Mouse (Mus musculus) CD8-positive naive resting alpha-beta T cell, adult 2 months (primary cell): ENCODE results near the gene Fam213a.
"Not testable (repeated sequence)": the region's sequence is repeated elsewhere in the genome, so short reads cannot be mapped to it uniquely, and the experiment has no call there.

Source experiments
- DNase-seq, 2 experiments: peaks; one replicate each; pipeline ENCODE4 v3.0.0; 2022; ENCODE audit warnings: low read depth in 2 of 2, low spot score in 2 of 2

Fam213a gene

GRCm38 (mm10) chr14:41013630-41014613 is at the start of gene Fam213a:
Gene Fam213a (minus strand): TSS chr14:41013788.
- peak; percentile 74 to 79 for DNase-seq

- not testable (repeated sequence) for DNase-seq
Observed at GRCm38 (mm10) chr14:41053190-41053589, 39.6 kb upstream of the Fam213a start.

- no peak for DNase-seq
Observed at GRCm38 (mm10) chr14:41052481-41052880, 38.9 kb upstream of the Fam213a start.

GRCm38 (mm10) chr14:41050471-41050870 is 36.9 kb upstream of the Fam213a start:
- DNase-seq = peak in 1 of 2 experiments; percentile 21

DNA sequence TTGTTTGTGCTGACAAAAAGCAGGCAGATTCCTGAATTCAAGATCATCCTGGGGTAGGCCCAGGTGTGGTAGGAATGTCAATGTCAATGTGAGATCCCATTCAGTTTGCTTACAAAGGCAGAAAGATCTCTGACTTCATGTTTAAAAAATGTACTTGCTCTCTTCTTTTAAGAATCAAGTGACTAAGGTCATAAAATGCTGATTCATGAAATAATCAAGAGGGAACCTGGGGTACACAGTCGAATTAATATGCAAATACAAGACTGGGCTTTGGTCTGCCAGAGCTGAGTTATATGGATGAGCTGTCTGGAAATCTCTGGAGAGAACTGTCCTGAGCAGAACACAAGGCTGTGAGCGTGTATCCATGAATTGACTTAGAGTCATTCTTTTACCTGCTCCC is 33.8 kb upstream of the Fam213a start:
- DNase-seq = no peak

DNA sequence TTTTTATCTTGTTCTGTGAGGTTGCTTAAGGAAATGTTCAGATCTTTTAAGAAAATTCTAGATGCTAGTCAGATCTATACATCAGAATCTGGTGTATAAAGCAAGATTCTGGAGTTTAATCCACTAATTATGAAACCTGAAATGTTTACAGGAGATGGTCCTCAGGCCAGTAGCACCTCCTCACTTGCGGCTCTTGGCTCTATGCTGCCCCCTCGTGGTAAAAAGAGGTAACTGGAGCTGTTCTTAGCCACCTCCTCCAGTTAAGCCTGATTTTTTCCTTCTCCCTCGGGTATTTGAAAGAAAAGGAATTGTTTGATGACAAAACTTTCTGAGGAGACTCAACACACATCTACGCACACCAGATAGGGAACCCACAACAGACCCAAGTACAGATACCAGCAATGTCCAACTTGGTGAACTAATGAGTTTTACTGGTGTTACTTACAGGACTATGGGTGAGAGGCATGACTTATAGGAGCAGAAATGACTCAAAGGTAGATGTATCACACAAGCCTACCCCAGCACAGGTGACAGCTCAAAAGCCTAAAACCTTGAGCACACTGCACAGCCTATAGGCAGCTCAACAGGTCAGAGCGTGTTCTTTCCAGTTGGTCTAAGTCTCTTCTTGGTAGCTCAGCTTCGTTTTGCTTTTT is 21.7 kb upstream of the Fam213a start:
- peak; percentile 42 to 46 for DNase-seq

DNA sequence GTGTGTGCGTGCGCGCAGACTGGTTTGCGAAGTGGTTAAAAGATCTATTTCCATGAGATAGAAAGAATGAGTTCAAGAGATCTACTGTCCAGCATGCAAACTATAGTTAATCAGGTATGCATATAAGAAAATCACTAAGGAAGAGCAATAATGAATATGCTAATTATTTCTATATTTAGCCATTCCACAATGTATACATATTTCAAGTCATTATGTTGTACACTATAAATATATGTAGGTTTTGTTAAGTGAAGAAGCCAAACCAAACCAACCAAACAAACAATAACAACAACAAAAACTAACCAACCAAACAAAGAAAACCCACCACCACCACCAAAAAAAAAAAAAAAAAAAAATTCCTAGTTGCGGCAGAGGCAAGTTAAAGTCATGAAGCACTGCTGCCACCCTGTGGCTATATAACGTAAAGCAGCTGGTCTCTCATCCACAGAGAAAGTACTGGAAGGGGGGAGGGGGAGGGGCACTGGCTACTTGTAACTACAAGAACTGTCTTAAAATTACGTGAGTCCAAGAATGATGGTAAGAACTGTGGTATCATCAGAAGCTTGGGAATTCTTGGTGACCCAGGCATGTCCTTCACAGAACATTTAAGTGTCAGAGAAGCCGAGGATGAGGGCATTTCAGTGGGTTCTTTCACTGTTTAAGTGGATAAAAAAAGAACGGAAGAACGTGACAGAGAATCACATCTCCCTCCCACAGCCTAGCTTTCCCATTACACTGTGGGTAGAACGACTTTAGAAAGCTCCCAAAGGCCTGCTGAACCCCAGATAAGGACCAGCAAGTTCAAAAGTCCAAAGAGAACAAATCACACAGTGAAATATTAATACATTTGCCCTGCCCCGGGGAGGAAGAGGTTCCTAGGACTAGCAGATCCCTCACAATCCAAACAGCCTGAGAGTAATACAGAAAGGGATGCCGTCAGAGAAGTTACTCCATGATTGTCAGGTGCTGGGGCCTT is 19.8 kb upstream of the Fam213a start:
- peak; percentile 21 to 54 for DNase-seq

DNA sequence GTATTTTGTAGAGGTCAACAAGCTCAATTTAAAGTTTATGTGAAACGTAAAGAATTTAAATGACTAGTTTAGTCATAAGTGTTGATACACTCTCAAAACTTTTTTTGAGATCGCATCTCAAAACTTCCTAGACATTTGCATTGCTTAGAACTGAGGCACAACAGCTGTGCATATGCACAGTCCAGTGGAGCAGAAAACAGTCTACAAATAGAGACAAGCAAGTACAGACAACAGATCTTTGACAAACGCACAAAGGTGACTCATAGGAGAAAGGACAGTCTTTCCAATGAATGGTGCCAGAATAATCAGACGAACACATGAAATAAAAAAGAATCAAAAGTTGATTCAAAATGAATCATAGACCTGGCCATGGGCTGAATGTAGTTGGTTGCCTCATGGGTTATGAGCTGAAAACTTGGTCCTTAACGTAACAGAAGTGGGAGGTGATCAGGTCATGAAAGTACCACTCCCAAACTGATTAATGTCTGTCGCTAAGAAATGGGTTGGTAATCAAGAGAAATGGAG is 17.5 kb upstream of the Fam213a start:
- DNase-seq = no peak

GRCm38 (mm10) chr14:41029303-41029702 is 15.7 kb upstream of the Fam213a start:
- DNase-seq = no peak

DNA sequence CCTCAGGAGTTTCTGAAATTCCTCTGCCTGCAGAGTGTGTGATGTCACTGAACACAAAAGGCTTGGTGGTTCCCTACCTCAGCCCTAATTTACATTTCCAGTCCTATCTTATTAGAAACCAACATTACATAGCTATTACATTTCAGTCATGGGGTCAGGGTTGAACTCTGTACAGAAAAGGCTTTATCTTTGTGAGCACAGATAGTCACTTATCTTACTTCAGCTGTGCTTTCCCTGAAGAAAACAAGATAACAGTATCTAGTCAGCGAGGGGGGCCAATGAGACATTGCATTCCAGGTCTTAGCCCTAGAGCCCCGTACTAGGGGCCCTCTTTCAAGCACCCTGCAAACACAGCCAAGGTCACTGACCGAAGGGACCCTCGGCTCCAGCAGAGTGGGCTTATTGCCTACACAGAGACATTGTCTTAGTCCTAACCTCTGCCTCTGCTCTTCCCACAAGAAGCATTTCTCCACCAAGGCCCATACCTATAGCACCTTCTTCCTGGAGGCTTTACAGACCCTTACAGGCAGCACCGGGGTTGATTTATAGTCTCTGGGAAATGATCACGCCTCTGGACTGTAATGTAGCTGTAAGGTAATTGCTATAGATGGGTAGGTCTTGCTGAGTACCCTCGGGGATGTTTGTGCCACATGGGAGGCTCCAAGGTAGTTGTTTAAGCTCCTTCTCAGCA is 12.2 kb upstream of the Fam213a start:
- no peak for DNase-seq

GRCm38 (mm10) chr14:41025087-41025486 is 11.5 kb upstream of the Fam213a start:
- DNase-seq = no peak

DNA sequence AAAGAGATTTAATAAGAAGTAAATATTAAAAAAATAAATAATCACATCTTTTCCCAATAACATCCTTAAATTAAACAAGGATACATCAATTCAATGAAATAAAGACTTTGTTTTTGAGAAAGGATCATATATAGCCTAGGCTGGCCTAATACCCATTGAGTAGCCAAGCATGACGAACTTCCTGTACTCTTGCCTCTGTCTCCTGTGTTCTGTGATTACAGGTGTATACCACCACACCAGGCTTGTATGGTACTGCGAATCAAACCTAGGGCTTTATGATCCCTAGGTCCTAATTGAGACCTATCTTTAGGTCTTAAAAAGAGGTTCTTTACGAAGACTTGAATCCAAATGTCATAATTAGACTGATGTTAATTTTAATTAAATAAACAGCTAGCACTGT is 7.7 kb upstream of the Fam213a start:
- DNase-seq = no peak

DNA sequence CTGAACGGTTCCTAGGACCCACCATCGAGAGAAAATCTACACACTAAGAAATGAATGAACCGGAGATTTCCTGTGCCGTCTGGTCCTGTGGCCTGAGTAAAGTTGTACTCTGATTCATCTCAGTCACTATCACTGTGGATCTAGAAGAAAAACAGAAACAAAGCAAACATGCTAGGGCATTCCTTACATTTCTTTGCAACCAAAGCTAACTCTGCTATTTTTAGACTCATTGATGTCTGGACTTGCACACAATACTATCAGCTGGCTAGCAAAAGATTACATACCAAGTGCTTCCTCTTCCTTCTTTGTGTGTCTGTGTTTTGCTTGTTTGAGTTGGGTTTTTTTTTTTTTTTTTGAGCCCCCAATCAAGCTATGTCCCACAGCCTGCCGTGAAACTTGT is 3.9 kb upstream of the Fam213a start:
- no peak for DNase-seq

- no peak for DNase-seq
Observed at GRCm38 (mm10) chr14:41014701-41015240, 1.2 kb upstream of the Fam213a start.

GRCm38 (mm10) chr14:41013143-41013542 is 445 bp downstream of the Fam213a start:
- no peak for DNase-seq

GRCm38 (mm10) chr14:41011916-41012315 is 1.7 kb downstream of the Fam213a start:
- no peak for DNase-seq

DNA sequence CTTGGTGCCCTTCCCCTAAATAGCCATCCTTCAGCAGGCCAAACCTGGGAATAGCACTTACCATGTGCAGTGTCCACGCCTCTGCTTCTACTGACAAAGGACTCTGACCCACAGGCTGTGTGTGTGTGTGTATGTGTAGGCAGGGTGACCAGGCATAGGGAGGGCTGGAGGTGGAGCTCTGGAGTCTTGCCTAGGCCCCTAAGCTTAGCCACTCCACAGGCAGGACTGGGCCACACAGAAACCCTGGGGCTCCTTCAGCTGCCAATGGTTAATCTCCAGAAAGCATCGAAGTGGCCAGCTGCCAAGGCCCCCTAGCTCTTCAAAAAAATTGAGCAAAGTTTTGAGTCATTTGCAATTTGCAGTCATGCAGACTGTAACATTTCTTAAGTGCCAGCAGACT is 5.5 kb downstream of the Fam213a start:
- no peak for DNase-seq

- DNase-seq = no peak
Observed at GRCm38 (mm10) chr14:41007641-41008040, 5.9 kb downstream of the Fam213a start.

DNA sequence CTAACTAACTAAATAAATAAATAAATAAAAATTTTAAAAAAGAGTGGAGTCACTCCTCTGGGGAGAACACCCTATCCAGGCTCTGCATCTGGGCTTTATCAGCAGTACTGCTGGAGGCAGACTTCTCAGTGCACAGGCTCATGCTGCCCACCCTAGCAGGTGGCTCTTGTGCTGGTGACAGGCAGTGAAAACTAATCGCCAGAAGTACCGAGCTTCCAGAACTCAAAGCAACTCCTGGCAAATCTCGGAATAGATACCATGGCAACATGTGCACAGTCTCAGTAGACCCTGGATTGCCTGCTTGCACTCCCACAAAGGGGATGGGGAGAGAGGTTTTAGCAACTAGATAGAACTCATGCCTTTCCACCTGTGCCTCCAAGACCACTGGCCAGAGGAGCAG is 6.7 kb downstream of the Fam213a start:
- no peak for DNase-seq

GRCm38 (mm10) chr14:41006263-41006662 is 7.3 kb downstream of the Fam213a start:
- DNase-seq = no peak
